Mouse (Mus musculus) embryonic facial prominence, embryonic 12.5 days (tissue): ENCODE data around the gene Lmbr1. TPM values are rescaled to one million over a fixed set of nuclear protein-coding genes. Genes with fewer than 3 reads are reported as not detected.
"Not testable (repeated sequence)": the region's sequence is repeated elsewhere in the genome, so short reads cannot be mapped to it uniquely, and the experiment has no call there.

ENCODE experiments used
- ATAC-seq: fragments of 200-750 bp; cut with Nextera tagmentation; 2 replicates; pipeline ENCODE4 v1.8.0; 2017; ENCODE audit not compliant: insufficient number of reproducible peaks, insufficient read depth, low FRiP score, low TSS enrichment
- H3K27ac ChIP-seq: fragments of 300-500 bp; sonication (generic); 2 replicates; pipeline ENCODE4 v1.5.1; 2016; ENCODE audit warnings: mild to moderate bottlenecking
- H3K27me3 ChIP-seq: fragments of 300-500 bp; sonication (generic); 2 replicates; pipeline ENCODE4 v1.6.1; 2016; ENCODE audit warnings: mild to moderate bottlenecking, moderate library complexity
- H3K36me3 ChIP-seq: fragments of 300-500 bp; sonication (generic); 2 replicates; pipeline ENCODE4 v1.6.1; 2016; ENCODE audit warnings: mild to moderate bottlenecking
- H3K4me1 ChIP-seq: fragments of 300-500 bp; sonication (generic); 2 replicates; pipeline ENCODE4 v1.6.1; 2016
- H3K4me2 ChIP-seq: fragments of 300-500 bp; sonication (generic); replicated peaks from 2 replicates; pipeline ENCODE4 v1.6.1; 2016; ENCODE audit warnings: mild to moderate bottlenecking, moderate library complexity
- H3K4me3 ChIP-seq: fragments of 300-500 bp; sonication (generic); 2 replicates; pipeline ENCODE4 v1.5.1; 2016; ENCODE audit warnings: mild to moderate bottlenecking
- H3K9ac ChIP-seq: fragments of 300-500 bp; sonication (generic); 2 replicates; pipeline ENCODE4 v1.6.1; 2016; ENCODE audit warnings: mild to moderate bottlenecking, moderate library complexity
- H3K9me3 ChIP-seq: fragments of 300-500 bp; sonication (generic); 2 replicates; pipeline ENCODE4 v1.6.1; 2016; ENCODE audit warnings: mild to moderate bottlenecking, moderate library complexity
- WGBS: fragments of 180-500 bp; shearing (Covaris S2); methylation state at CpG from one replicate; pipeline ENCODE4 v1.1.7; 2016; 5-methylcytosine and 5-hydroxymethylcytosine counted together
- polyA plus RNA-seq: library from polyadenylated mRNA; unstranded; fragments of >200 nt; fragmentation: Nextera tagmentation; extraction: Ambion mirVana; gene quantifications from 2 replicates; pipeline ENCODE4 v1.2.1, GENCODE M21; 2016

Lmbr1 gene
- 9.7 and 11.8 TPM in 2 replicates for polyA plus RNA-seq

- peak within 1 kb of the TSS; percentile 41 for H3K27ac ChIP-seq
- H3K9ac ChIP-seq: peak within 1 kb of the TSS; percentile 75
- H3K27me3 ChIP-seq: 0 out of 2 replicates have a peak, but pooled peaks cover 10% of the 10 kb centered on the region
- peak within 1 kb of the TSS; percentile 93 for H3K4me2 ChIP-seq
- peak within 1 kb of the TSS; percentile 87 for H3K4me3 ChIP-seq
- no peaks in the 10 kb centered on the region for H3K9me3 ChIP-seq
- WGBS: 2% methylated on average over 40 of the region's 40 CpGs
- peaks cover 7% of the 10 kb centered on the region; the same call in 1 of the 2 replicates for H3K4me1 ChIP-seq
- peak; percentile 94 for ATAC-seq
- no peaks in the 10 kb centered on the region for H3K36me3 ChIP-seq
Observed at GRCm38 (mm10) chr5:29378298-29379036, at the start of gene Lmbr1. TSS of gene Lmbr1 (minus strand) at chr5:29378390.

GRCm38 (mm10) chr5:29423330-29423729, 45.1 kb upstream of the Lmbr1 start:
- not testable (repeated sequence) for H3K4me1 ChIP-seq, ATAC-seq, H3K4me2 ChIP-seq, H3K4me3 ChIP-seq, H3K27ac ChIP-seq, H3K27me3 ChIP-seq, H3K9ac ChIP-seq, H3K36me3 ChIP-seq, H3K9me3 ChIP-seq
- 63% methylated on average over 3 of the region's 3 CpGs for WGBS

- WGBS: 80% methylated on average over 3 of the region's 3 CpGs
- no peak for ATAC-seq
- no peak overlapping the region for H3K4me3 ChIP-seq
- no peak overlapping the region for H3K27ac ChIP-seq
- H3K4me1 ChIP-seq: no peaks in the 10 kb centered on the region
- H3K9me3 ChIP-seq: no peaks in the 10 kb centered on the region
- H3K27me3 ChIP-seq: no peaks in the 10 kb centered on the region
- H3K4me2 ChIP-seq: no peak overlapping the region
- no peaks in the 10 kb centered on the region for H3K36me3 ChIP-seq
- H3K9ac ChIP-seq: no peak overlapping the region
Observed at GRCm38 (mm10) chr5:29413041-29413440, 34.9 kb upstream of the Lmbr1 start.

GRCm38 (mm10) chr5:29410854-29411253, 32.7 kb upstream of the Lmbr1 start:
- H3K4me2 ChIP-seq: no peak overlapping the region
- no peak overlapping the region for H3K4me3 ChIP-seq
- ATAC-seq: no peak
- H3K27me3 ChIP-seq: no peaks in the 10 kb centered on the region
- H3K9me3 ChIP-seq: no peaks in the 10 kb centered on the region
- no peaks in the 10 kb centered on the region for H3K36me3 ChIP-seq
- H3K27ac ChIP-seq: no peak overlapping the region
- H3K4me1 ChIP-seq: no peaks in the 10 kb centered on the region
- H3K9ac ChIP-seq: no peak overlapping the region

- Histone ChIP-seq H3K27me3 (no peaks in the 10 kb centered on the region), H3K4me3 (no peak overlapping the region), H3K9ac (no peak overlapping the region; the same call in 1 of the 2 replicates), H3K4me2 (no peak overlapping the region), H3K27ac (no peak overlapping the region), H3K9me3 (no peaks in the 10 kb centered on the region), H3K4me1 (no peaks in the 10 kb centered on the region), H3K36me3 (no peaks in the 10 kb centered on the region)
- 67% methylated on average over 4 of the region's 4 CpGs for WGBS
- ATAC-seq: no peak
Observed at GRCm38 (mm10) chr5:29398427-29398826, 20.2 kb upstream of the Lmbr1 start.

- Histone ChIP-seq H3K4me2 (no peak overlapping the region), H3K4me3 (no peak overlapping the region), H3K4me1 (no peaks in the 10 kb centered on the region), H3K9ac (no peak overlapping the region), H3K27ac (no peak overlapping the region), H3K36me3 (no peaks in the 10 kb centered on the region), H3K27me3 (no peaks in the 10 kb centered on the region; the same call in 1 of the 2 replicates), H3K9me3 (no peaks in the 10 kb centered on the region)
- no peak for ATAC-seq
- 22% methylated on average over 15 of the region's 15 CpGs for WGBS
Observed at GRCm38 (mm10) chr5:29388944-29389765, 11.0 kb upstream of the Lmbr1 start.

GRCm38 (mm10) chr5:29388181-29388943, 10.2 kb upstream of the Lmbr1 start:
- H3K4me3 ChIP-seq: no peak overlapping the region
- no peaks in the 10 kb centered on the region for H3K9me3 ChIP-seq
- H3K36me3 ChIP-seq: no peaks in the 10 kb centered on the region
- H3K27me3 ChIP-seq: no peaks in the 10 kb centered on the region; the same call in 1 of the 2 replicates
- no peak for ATAC-seq
- 39% methylated on average over 7 of the region's 7 CpGs for WGBS
- H3K9ac ChIP-seq: no peak overlapping the region
- no peaks in the 10 kb centered on the region for H3K4me1 ChIP-seq
- no peak overlapping the region for H3K4me2 ChIP-seq
- peak overlapping the region; percentile 23; the same call in 1 of the 2 replicates for H3K27ac ChIP-seq

- ATAC-seq: no peak
- 20% methylated on average over 1 of the region's 1 CpGs for WGBS
- H3K9me3 ChIP-seq: no peaks in the 10 kb centered on the region
- H3K27ac ChIP-seq: peak overlapping the region; percentile 23; the same call in 1 of the 2 replicates
- no peaks in the 10 kb centered on the region for H3K36me3 ChIP-seq
- no peak overlapping the region for H3K4me2 ChIP-seq
- no peaks in the 10 kb centered on the region; the same call in 1 of the 2 replicates for H3K27me3 ChIP-seq
- H3K4me1 ChIP-seq: no peaks in the 10 kb centered on the region
- H3K9ac ChIP-seq: no peak overlapping the region
- H3K4me3 ChIP-seq: no peak overlapping the region
Observed at GRCm38 (mm10) chr5:29387591-29387990, 9.4 kb upstream of the Lmbr1 start.

GRCm38 (mm10) chr5:29382776-29383175, 4.6 kb upstream of the Lmbr1 start:
- no peaks in the 10 kb centered on the region for H3K4me1 ChIP-seq
- H3K9me3 ChIP-seq: no peaks in the 10 kb centered on the region
- no peak overlapping the region for H3K9ac ChIP-seq
- H3K4me3 ChIP-seq: no peak overlapping the region
- H3K4me2 ChIP-seq: no peak overlapping the region
- WGBS: 82% methylated on average over 1 of the region's 1 CpGs
- no peak for ATAC-seq
- H3K36me3 ChIP-seq: no peaks in the 10 kb centered on the region
- peaks cover 2% of the 10 kb centered on the region; the same call in 1 of the 2 replicates for H3K27me3 ChIP-seq
- H3K27ac ChIP-seq: no peak overlapping the region

- Histone ChIP-seq H3K27ac (no peak overlapping the region), H3K27me3 (0 out of 2 replicates have a peak, but pooled peaks cover 10% of the 10 kb centered on the region)
Observed at GRCm38 (mm10) chr5:29380091-29380490, 1.9 kb upstream of the Lmbr1 start.

GRCm38 (mm10) chr5:29377590-29378297, 446 bp downstream of the Lmbr1 start:
- WGBS: 1% methylated on average over 47 of the region's 47 CpGs
- Histone ChIP-seq H3K4me3 (peak overlapping the region; percentile 87), H3K4me2 (peak overlapping the region; percentile 93), H3K27ac (peak overlapping the region; percentile 41; the same call in 1 of the 2 replicates), H3K4me1 (peaks cover 7% of the 10 kb centered on the region; the same call in 1 of the 2 replicates), H3K36me3 (no peaks in the 10 kb centered on the region), H3K9me3 (no peaks in the 10 kb centered on the region), H3K27me3 (0 out of 2 replicates have a peak, but pooled peaks cover 10% of the 10 kb centered on the region), H3K9ac (peak overlapping the region; percentile 75)
- peak; percentile 78 for ATAC-seq

More at GRCm38 (mm10) chr5:29380091-29380490, 1.9 kb upstream of the Lmbr1 start:
- Histone ChIP-seq H3K4me1 (peaks cover 7% of the 10 kb centered on the region; the same call in 1 of the 2 replicates), H3K4me3 (no peak overlapping the region), H3K36me3 (no peaks in the 10 kb centered on the region), H3K9ac (no peak overlapping the region), H3K9me3 (no peaks in the 10 kb centered on the region), H3K4me2 (no peak overlapping the region)
- no peak for ATAC-seq
- WGBS: 61% methylated on average over 2 of the region's 2 CpGs
